In genomic region chr4:55838568-55838967, GRCm38 (mm10) we compare ENCODE assay signal across 24 mouse cellular contexts.
"Had no signal": no experiment of that assay in that cellular context is flagged by ENCODE, and none has a peak within 500 bp of the region (broad histone marks: within the 10 kb centered on the region; RNA-seq: fewer than 3 reads in every experiment).

No protein-coding gene starts in this region.

- H3K36me3 ChIP-seq: heart, embryonic 10.5 days; heart, embryonic 12.5 days; hindbrain, embryonic 10.5 days; hindbrain, embryonic 13.5 days; hindbrain, embryonic 15.5 days; kidney, embryonic 15.5 days; limb, embryonic 13.5 days; limb, embryonic 15.5 days had no signal

- H3K4me3 ChIP-seq: gastrocnemius, adult 2 months; heart, embryonic 10.5 days; heart, embryonic 12.5 days; hindbrain, embryonic 10.5 days; hindbrain, embryonic 13.5 days; hindbrain, embryonic 15.5 days; kidney, embryonic 15.5 days; limb, embryonic 13.5 days; limb, embryonic 15.5 days had no signal

- ATAC-seq: hindbrain, postnatal 0 days had no signal

- H3K27me3 ChIP-seq: heart, embryonic 12.5 days; hindbrain, embryonic 13.5 days; hindbrain, embryonic 15.5 days; kidney, embryonic 15.5 days; limb, embryonic 13.5 days; limb, embryonic 15.5 days had no signal

- H3K4me1 ChIP-seq: heart, embryonic 10.5 days; heart, embryonic 12.5 days; hindbrain, embryonic 10.5 days; kidney, embryonic 15.5 days had no signal

- H3K9ac ChIP-seq: heart, embryonic 12.5 days; hindbrain, embryonic 13.5 days; hindbrain, embryonic 15.5 days; kidney, embryonic 15.5 days; limb, embryonic 13.5 days; limb, embryonic 15.5 days had no signal

- DNase-seq: gastrocnemius, adult 2 months; gastrocnemius, postnatal 10 days; gastrocnemius, postnatal 25 days; heart, adult 18-20 months; heart, postnatal 10 days; heart, postnatal 4 days; kidney, adult 11 months; kidney, adult 2 months; kidney, adult 9 months; kidney, postnatal 14 days; kidney, postnatal 36 days; layer of hippocampus, adult 9-11 months; layer of hippocampus, postnatal 36 days; left cerebral cortex, postnatal 4 days had no signal

- H3K4me2 ChIP-seq: heart, embryonic 12.5 days; hindbrain, embryonic 13.5 days; hindbrain, embryonic 15.5 days; kidney, embryonic 15.5 days; limb, embryonic 13.5 days; limb, embryonic 15.5 days had no signal

- H3K27ac ChIP-seq: gastrocnemius, adult 2 months; heart, embryonic 10.5 days; hindbrain, embryonic 10.5 days; hindbrain, embryonic 13.5 days; hindbrain, embryonic 15.5 days; hindbrain, postnatal 0 days; kidney, embryonic 15.5 days; kidney, postnatal 0 days; limb, embryonic 13.5 days; limb, embryonic 15.5 days had no signal

- H3K9me3 ChIP-seq: heart, embryonic 10.5 days; heart, embryonic 12.5 days; hindbrain, embryonic 10.5 days; hindbrain, embryonic 13.5 days; hindbrain, embryonic 15.5 days; kidney, embryonic 15.5 days; limb, embryonic 13.5 days; limb, embryonic 15.5 days had no signal
